Mouse (Mus musculus): ENCODE data around the gene Rcvrn.

GRCm38 (mm10) chr11:67694703-67695376 is at the start of gene Rcvrn:
- no peak for TF ChIP-seq CTCF (IDR thresholded peaks at IDR 0.05; ENCODE audit: low read depth)
- peak; percentile 50; the same call in 1 of the 2 replicates for TF ChIP-seq EP300 (IDR thresholded peaks at IDR 0.05; ENCODE audit: low read depth)

Measured in liver, postnatal 0 days (tissue).